Mouse (Mus musculus): ENCODE measurements around the gene Mtmr1.
A peak's percentile ranks its signal among the peaks of the same experiment; 100 is the strongest.

Mtmr1 gene

DNA sequence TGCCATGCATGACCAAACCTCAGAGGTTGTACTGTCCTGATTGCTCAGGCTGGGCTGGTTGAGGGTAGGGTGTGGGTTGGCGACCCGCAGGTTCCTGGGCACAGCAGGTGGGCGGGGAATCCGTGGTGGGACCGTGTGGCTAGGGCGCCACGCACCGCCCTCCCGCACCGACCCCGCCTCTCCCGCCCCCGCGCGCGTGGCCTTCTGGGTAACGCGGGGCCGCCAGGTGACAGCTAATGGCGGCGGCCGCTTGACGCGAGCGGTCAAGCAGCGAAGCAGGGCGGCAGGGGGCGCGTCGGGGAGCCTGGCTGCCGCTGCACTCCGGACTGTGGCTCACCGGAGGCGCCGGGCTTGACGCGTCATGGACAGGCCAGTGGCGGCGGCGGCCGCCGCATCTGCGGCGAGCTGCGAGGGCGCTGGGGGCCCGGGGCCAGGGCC is at the start of gene Mtmr1:
Mtmr1 (plus strand) TSS at position 207 of the 438 bp plus-strand sequence.
- peak; percentile 83 for DNase-seq (ENCODE audit: low read depth, low spot score)

DNA sequence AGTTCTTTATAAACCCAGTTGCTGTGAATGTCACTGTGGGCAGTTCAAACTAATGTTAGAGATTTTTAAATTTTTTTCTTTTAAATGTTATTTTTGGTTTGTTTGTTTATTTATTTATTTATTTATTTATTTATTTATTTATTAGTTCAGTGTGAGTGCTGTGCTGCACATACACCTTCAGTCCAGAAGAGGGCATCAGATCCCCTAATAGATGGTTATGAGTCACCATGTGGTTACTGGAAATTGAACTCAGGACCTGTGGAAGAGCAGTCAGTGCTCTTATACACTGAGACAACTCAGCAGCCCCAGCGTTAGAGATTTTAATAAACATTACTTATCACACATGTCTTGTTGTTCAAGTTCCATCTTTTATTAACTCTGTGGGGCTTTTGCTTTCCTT is 12.5 kb upstream of the Mtmr1 start:
- peak; percentile 15 for DNase-seq (ENCODE audit: low read depth, low spot score)

GRCm38 (mm10) chrX:71355331-71355730 is 9.2 kb upstream of the Mtmr1 start:
- DNase-seq (ENCODE audit: low read depth, low spot score): no peak

DNA sequence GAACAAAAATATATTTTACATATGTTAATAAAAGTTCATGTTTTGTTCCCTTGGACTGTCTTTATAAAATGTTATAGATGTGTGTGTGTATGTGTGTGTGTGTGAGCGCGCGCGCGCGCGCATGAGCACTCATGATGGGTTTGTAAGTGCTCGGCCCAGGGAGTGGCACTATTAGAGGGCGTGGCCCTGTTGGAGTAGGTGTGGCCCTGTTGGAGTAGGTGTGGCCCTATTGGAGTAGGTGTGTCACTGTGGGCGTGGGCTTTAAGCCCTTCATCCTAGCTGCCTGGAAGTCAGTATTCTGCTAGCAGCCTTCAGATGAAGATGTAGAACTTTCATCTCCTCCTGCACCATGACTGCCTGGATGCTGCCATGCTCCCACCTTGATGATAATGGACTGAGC is 2.8 kb upstream of the Mtmr1 start:
- DNase-seq (ENCODE audit: low read depth, low spot score): peak; percentile 55

DNA sequence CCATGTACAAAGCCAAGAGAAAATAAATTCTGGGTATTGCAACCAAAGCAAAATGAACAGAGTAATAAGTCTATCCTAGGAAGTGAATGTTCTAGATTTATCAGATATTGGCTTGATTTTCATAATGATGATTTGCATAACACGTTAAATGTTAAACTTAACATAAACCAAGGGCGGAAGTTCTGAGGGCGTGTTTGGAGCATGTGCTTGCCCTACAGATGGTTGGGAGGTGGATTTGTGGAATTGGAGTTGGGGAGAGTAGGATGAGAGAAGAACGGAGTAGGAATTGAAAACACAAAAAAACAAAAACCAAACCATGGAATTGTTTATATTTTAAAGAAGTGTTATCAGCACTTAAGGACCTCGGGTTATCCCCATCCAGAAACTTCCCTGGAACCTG is 498 bp upstream of the Mtmr1 start:
- no peak for DNase-seq (ENCODE audit: low read depth, low spot score)

DNA sequence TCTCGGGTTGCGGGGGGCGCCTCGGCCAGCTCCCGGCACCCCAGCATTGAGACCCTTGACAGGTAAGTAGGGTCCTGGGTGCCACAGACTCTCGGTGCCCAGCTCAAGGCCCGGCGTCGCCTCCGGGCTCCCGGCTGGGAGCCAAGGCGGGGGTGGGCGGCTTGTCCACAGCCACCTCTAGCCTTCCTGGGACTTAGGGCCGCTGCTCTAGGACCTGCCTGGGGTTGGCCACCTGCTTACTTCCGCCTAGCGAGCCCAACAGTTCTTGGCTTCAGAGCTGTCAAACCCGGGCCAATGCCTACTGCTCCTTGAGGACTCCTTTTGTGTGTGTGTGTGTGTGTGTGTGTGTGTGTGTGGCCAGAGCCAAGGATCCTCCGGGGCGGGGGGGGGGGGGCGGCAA is 451 bp downstream of the Mtmr1 start:
- DNase-seq (ENCODE audit: low read depth, low spot score): peak; percentile 31

- DNase-seq (ENCODE audit: low read depth, low spot score): no peak
These were observed 950 bp downstream of the Mtmr1 start for GRCm38 (mm10) chrX:71365510-71365909.

GRCm38 (mm10) chrX:71366973-71367372 is 2.4 kb downstream of the Mtmr1 start:
- DNase-seq (ENCODE audit: low read depth, low spot score): no peak

GRCm38 (mm10) chrX:71376781-71377180 is 12.2 kb downstream of the Mtmr1 start:
- no peak for DNase-seq (ENCODE audit: low read depth, low spot score)

GRCm38 (mm10) chrX:71378435-71378834 is 13.9 kb downstream of the Mtmr1 start:
- DNase-seq (ENCODE audit: low read depth, low spot score): no peak

DNA sequence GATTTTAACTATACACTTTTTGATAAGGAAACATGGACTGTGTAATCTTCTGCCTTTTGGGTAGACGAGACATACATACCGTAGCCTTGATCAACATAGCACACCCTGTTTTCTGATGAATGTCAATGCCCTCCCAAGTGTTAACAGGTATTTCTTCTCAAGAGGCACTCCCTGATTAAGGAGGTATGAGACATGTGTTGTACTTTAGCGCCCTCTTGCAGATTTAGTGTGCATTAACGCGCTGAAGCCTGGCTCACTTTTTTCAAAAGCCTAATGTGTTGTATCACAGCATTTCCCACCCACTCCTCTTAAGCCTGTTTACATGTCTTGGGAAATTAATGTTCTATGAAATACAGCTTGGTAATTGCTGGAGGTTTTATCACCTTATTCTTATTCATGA is 17.0 kb downstream of the Mtmr1 start:
- peak; percentile 43 for DNase-seq (ENCODE audit: low read depth, low spot score)

DNA sequence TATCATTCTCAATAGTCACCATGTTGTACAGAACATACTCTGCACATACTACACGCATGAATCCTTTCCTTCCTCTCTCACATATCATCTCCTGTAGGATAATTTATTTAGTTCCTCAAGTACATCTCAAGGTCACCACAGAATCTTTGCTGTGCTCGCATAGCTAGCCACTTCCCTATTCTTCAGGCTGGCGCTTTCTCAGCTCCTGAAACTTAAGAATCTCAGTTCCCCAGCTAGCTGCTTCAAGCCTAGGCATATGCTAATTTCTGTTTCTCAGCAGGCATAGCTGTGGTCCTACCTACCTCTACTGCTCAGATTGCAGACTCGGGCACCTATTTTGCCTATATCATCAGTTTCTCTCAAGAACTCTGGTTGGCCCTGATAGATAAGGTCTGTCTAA is 31.8 kb downstream of the Mtmr1 start:
- no peak for DNase-seq (ENCODE audit: low read depth, low spot score)

DNA sequence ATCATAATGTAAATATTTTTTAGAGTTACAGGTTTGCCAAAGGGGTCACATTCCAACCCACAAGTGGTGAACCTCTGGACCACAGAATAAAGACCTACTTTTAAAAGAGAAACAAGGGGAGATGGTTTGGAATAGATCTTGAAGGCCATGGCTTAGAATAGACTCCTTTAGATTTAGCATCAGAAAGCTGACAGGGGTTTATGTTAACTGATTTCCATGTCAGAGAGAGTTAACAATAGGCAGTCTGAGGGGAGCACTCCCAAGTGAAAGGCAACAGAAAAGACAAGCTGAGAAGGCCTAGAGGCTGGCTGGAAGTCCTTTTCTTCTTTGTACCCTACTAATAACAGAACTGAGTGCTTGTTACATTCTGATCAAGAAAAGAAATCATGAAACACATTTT is 41.7 kb downstream of the Mtmr1 start:
- peak; percentile 18 for DNase-seq (ENCODE audit: low read depth, low spot score)

GRCm38 (mm10) chrX:71408386-71408785 is 43.8 kb downstream of the Mtmr1 start:
- no peak for DNase-seq (ENCODE audit: low read depth, low spot score)

DNA sequence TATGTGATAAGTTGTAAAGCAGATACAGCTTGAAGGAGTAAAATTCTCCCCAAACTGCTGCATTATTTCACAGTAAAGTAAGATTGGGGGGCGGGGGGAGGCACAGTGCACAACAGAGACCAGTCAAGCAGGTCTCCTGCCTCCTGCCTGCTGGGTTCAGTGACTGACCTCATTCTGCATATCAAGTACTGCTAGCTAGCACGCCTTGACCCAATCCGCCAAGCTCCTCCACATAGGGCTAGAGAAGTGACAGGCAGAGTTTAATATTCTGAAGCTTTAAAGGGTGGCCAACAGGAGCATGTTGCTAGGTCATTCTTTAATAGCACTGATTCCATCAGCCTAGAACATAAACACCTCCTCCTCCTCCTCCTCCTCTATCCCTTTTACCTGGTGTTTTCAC is 48.2 kb downstream of the Mtmr1 start:
- DNase-seq (ENCODE audit: low read depth, low spot score): no peak

- DNase-seq (ENCODE audit: low read depth, low spot score): no peak
These were observed 49.1 kb downstream of the Mtmr1 start for GRCm38 (mm10) chrX:71413616-71414015.

DNA sequence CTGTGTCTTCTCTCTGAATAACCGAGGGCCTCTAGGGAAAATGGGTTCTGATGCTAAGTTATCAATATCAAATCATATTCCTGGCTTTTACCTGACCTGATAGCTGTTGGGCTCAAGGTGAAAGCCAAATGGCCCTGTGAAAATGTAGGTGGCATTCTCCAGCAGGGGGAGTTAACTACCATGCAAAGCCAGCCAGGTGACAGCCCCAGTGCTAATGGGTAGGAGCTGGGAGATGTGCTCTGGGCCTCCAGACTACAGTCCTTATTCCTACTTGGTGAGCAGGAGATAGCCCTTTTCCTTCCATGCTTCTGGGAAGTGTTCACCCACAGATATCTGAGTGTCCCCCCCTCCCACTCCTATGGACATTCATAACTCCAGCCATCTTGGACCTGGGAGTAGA is 60.3 kb downstream of the Mtmr1 start:
- peak; percentile 6 for DNase-seq (ENCODE audit: low read depth, low spot score)

GRCm38 (mm10) chrX:71425746-71426519 is 61.4 kb downstream of the Mtmr1 start:
- peak; percentile 73 for DNase-seq (ENCODE audit: low read depth, low spot score)

GRCm38 (mm10) chrX:71427491-71427890 is 62.9 kb downstream of the Mtmr1 start:
- DNase-seq (ENCODE audit: low read depth, low spot score): no peak

- DNase-seq (ENCODE audit: low read depth, low spot score): no peak
These were observed 66.3 kb downstream of the Mtmr1 start for GRCm38 (mm10) chrX:71430900-71431299.

DNA sequence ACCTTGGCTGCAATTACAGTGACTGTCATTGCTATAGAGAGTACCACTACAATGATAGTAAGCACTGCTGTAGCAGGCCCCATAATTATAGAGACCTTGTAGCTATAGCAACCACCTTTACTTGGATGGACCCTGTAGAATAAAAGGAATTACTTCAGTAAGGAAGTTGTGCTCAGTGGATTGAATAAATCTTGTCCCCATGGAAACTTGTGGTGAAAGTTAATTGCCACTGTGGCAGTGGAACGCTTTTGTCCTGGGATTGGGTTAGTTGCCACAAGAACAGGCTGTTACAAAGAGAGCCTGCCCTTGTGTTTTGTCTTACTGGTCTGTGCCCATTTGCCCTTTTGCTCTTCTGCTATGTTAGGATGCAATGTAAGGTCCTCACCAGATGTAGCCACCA is 69.9 kb downstream of the Mtmr1 start:
- DNase-seq (ENCODE audit: low read depth, low spot score): no peak

GRCm38 (mm10) chrX:71434860-71435259 is 70.3 kb downstream of the Mtmr1 start:
- peak; percentile 12 for DNase-seq (ENCODE audit: low read depth, low spot score)

DNA sequence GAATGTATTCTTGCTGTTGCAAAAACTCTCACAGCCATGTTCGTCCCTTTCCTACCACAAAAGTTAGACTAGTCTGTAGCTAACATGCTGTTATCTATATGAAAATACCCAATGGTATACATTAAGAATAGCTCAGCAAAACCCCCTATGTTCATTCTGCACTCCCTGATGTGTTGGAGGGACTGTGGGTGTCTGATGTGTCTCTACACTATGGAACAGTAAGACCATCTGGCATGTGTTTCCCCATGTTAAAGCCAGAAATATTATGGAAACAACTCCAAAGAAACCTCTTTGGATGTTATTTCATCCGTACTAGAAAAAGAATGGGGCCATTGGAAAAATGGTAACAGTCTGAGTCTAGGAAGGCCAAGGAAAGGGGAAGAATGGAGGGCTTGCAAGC is 71.0 kb downstream of the Mtmr1 start:
- no peak for DNase-seq (ENCODE audit: low read depth, low spot score)

DNA sequence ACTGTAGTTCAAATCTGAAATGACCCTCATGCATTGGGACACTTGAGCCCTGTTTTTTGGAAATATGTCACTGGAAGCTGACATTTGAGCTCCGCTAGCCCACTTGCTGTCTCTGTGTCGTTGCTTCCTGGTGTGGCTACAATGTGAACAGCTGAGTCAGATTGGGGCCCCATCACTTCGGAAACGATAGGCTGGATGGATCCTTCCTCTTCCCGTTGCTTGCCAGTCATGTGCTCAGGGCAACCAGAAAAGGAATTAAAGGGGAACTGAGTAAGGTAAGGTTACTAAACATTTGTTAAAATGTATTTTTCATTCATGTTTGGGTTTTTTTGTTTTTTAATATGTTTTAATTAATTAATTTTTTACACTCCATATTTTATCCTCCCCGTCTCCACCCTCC is 74.9 kb downstream of the Mtmr1 start:
- DNase-seq (ENCODE audit: low read depth, low spot score): no peak

Measured in ZHBTc4 (cell line).